Mouse (Mus musculus): ENCODE measurements around the gene Lat2.

Lat2 gene

GRCm38 (mm10) chr5:134571730-134572507, 42.9 kb downstream of the Lat2 start:
- no peak for DNase-seq (ENCODE audit: low read depth, low spot score)

DNA sequence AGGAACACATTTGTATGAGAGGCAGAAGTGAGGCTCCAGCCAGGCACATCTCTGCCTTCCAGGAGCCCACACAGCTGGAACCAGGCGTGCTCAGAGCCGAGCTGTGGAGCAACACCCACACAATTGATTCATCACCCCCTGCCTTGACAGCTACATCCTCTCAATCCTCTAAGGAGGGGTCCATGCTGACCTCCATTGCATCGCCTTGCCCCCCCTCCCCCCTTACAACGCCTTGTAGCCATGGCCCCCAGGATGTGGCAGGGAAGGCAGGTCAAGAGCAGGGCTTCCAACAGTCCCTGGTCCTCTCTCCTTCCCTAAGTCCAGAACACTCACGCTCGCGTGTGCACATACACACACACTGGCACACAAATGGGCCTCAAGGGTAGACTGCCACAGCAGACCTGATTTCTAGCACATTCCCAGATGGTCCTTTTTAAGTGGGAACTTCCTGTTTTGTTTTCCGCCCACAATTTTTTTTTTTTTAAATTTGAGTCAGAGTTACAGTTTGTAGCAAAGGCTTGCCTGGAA, 45.8 kb downstream of the Lat2 start:
- DNase-seq (ENCODE audit: low read depth, low spot score), result no peak

DNA sequence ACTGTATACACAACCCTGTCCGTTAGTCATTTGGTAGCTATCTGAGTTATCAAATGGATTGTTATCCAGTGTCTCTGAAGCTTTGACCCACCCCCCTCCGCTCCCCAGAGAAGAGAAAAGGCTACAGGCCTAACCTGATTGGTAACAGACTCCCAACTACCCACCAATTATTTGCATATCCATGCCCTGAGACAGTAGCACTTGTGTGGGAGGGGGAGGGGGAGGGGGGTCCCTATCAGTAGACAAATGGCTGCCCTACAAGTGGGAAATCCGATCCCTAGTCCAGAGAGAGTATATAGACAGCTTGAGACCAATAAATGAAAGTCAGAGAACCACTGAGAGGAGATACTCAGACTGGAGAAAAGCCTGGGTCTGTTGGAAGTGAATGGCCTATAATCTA, 46.8 kb downstream of the Lat2 start:
- no peak for DNase-seq (ENCODE audit: low read depth, low spot score)

GRCm38 (mm10) chr5:134567445-134567844, 47.4 kb downstream of the Lat2 start:
- no peak for DNase-seq (ENCODE audit: low read depth, low spot score)

GRCm38 (mm10) chr5:134565696-134566095, 49.1 kb downstream of the Lat2 start:
- no peak for DNase-seq (ENCODE audit: low read depth, low spot score)

DNA sequence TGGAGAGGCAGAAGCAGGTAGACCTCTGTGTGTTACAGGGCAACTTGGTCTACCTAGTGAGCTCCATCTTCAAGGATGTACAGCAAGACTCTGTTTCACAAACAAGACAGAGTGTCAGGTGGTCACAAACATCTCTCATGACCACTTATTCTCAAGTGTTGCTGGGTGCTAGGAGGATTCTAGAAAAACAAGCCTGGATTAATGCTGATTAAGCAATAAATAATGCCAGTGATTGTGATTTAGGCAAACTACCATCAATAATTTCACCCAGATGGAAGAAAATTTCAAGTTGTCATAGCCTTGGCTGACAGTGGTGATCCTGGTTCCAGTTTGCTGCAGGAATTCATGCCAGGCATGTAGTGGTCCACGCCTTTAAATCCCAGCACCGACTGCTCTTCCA, 50.6 kb downstream of the Lat2 start:
- no peak for DNase-seq (ENCODE audit: low read depth, low spot score)

DNA sequence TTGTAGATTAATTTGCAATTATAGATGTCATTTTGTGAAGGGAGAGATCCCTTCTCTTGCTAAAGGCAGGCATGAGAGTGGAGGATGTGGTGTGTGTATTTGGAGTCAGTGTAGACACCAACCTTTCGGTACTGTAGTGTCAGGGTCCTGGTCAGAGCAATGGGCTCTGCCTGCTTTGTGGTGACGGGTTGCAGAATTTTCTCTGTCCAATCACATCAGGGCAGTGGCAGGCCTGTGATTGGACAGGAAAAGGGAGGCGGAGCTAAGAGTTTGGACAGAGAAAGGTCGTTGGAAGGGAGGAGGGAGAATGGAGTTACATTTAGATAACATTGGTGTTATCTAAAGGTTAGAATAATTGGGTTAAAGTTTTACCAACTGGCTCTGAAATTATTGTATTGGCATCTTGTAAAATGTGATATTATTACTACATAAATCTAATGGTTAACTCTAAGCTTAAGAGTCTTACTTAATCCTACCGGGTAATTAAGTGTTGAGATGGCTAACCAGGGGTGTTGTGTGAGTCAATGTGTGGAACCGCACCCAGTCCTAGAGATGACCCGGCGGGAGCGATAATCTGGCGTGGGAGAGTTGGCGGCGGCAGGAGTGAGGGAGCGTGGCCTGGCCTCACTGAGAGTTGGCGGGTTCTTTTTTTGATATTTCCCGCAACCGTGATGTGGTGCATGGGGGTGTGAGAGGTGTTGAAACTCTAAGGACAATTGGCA, 54.2 kb downstream of the Lat2 start:
- no peak for DNase-seq (ENCODE audit: low read depth, low spot score)

DNA sequence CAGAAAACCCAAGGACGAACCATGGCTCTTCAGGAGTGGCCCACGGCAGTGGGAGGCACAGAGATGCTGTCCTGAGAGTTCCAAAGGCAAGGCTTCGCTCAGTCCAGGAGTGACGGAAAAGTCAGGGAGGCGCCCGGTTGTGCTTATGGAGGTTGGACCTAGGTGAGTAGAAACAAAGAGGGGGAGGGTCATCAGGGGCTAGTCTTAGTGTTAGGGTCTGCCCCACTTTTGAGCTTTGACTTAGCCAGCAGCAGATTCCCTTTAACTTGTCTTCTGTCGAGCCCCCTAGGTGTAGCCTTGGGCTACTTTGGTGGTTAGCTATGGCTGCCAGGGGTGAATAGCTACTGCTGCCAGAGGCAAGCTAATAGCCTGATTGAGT, 54.8 kb downstream of the Lat2 start, which contains the start of gene Syna:
Gene Syna, minus strand, starts transcription at position 101 of the 379 bp plus-strand sequence.
- no peak for DNase-seq (ENCODE audit: low read depth, low spot score)

- no peak for DNase-seq (ENCODE audit: low read depth, low spot score)
These were observed 59.2 kb downstream of the Lat2 start for GRCm38 (mm10) chr5:134555463-134556164.

GRCm38 (mm10) chr5:134553951-134554546, 60.8 kb downstream of the Lat2 start:
- DNase-seq (ENCODE audit: low read depth, low spot score), result no peak

- no peak for DNase-seq (ENCODE audit: low read depth, low spot score)
These were observed 62.5 kb downstream of the Lat2 start, which contains the start of gene Clip2 for GRCm38 (mm10) chr5:134552110-134552972. Gene Clip2 (minus strand): TSS chr5:134552434.

DNA sequence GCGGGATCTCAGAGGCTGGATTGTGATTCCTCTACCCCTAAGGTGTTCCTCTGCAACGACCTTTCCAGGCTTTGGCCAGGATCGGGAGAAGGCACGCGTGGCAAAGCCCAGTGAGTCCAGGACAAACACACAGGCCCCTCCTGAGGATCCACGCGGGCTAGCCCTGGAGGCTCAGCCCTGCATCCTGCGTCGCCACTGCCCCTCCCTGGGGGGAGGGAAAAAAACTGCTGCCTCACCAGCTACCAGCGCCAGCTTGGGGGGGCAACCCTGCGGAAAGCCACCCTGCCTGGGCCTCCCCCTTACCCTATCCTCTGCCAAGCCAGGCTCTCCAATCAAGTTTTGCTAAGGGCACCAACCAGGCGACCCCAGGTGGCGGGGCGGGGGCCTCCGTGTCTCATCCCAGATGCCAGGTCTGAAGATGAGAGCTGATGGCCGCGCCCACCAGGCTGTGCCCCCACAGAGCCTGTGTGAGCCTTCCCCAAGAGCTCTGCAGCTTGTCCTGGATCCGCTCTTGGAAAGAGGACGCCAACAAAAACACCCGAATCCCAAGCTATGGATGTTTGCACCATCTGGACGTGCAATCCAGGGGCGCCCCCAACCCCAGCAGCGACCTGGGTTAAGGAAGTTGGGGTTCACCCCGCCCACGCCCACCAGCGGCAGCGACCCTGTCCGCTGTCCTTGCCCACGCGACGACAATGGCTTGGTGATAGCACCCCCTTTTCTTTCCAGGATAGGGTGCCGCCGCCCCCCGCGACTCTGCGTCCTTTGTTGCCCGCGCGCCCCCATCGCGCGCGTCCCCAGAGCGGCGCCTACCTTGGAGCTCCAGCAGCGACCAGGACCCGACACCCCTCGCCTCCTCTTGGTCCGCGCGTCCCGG, 63.4 kb downstream of the Lat2 start:
- no peak for DNase-seq (ENCODE audit: low read depth, low spot score)

DNA sequence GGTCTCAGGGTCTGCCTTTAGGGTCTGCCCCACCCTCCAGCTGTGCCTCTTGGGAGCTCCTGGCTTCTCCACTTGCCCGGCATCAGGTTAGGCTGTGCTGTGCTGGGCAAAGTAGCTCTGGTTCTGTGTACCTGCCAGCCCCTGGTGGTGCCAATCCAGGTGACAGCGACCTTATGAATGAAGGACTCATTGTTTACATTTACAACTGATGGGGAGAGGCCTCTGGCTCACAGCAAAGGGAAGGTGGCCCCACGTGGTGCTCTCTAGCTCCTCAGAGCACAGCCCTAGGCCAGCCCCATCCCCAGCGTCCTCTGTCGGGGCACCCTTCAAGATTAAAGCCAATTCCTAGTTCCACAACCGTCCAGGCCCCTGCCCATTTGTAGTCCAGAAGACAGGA, 64.0 kb downstream of the Lat2 start:
- DNase-seq (ENCODE audit: low read depth, low spot score), result no peak

All from WW6 (cell line).